Mouse (Mus musculus): ENCODE data around the gene Stn1. TPM values are rescaled to one million over a fixed set of nuclear protein-coding genes. Genes with fewer than 3 reads are reported as not detected.

The Stn1 gene
- polyA plus RNA-seq, 1 experiment from 2014 or later, result 34.2 TPM

GRCm38 (mm10) chr19:47519163-47519893 is 18.0 kb downstream of the Stn1 start:
- Histone ChIP-seq H3K4me2 (no peak overlapping the region), H3K9me3 (replicated peaks) (no peaks in the 10 kb centered on the region), H3K36me3 (peaks cover 53% of the 10 kb centered on the region), H3K27me3 (replicated peaks) (no peaks in the 10 kb centered on the region), H3K4me1 (replicated peaks) (peaks cover 25% of the 10 kb centered on the region), H3K9ac (no peak overlapping the region), H3K4me3 (no peak overlapping the region), H3K27ac (ENCODE audit: poor library complexity, severe bottlenecking) (no peak overlapping the region)
- 77% methylated on average over 8 of the region's 8 CpGs for WGBS
- no peak for ATAC-seq (ENCODE audit: insufficient number of reproducible peaks, low FRiP score)

GRCm38 (mm10) chr19:47518475-47519162 is 18.7 kb downstream of the Stn1 start:
- Histone ChIP-seq H3K36me3 (peaks cover 49% of the 10 kb centered on the region), H3K9ac (no peak overlapping the region), H3K4me1 (replicated peaks) (peaks cover 32% of the 10 kb centered on the region), H3K4me3 (no peak overlapping the region), H3K27ac (ENCODE audit: poor library complexity, severe bottlenecking) (no peak overlapping the region), H3K9me3 (replicated peaks) (no peaks in the 10 kb centered on the region), H3K27me3 (replicated peaks) (no peaks in the 10 kb centered on the region), H3K4me2 (no peak overlapping the region)
- ATAC-seq (ENCODE audit: insufficient number of reproducible peaks, low FRiP score), result no peak
- 62% methylated on average over 24 of the region's 24 CpGs for WGBS

- no peak overlapping the region for H3K4me3 ChIP-seq
- 85% methylated on average over 8 of the region's 8 CpGs for WGBS
- no peak for ATAC-seq (ENCODE audit: insufficient number of reproducible peaks, low FRiP score)
- H3K4me1 ChIP-seq (replicated peaks), result peaks cover 42% of the 10 kb centered on the region
- H3K36me3 ChIP-seq, result peaks cover 42% of the 10 kb centered on the region
- no peak overlapping the region for H3K9ac ChIP-seq
- no peaks in the 10 kb centered on the region for H3K9me3 ChIP-seq (replicated peaks)
- no peak overlapping the region for H3K27ac ChIP-seq (ENCODE audit: poor library complexity, severe bottlenecking)
- H3K27me3 ChIP-seq (replicated peaks), result no peaks in the 10 kb centered on the region
- no peak overlapping the region for H3K4me2 ChIP-seq
Observed at GRCm38 (mm10) chr19:47517570-47517969, 19.7 kb downstream of the Stn1 start.

DNA sequence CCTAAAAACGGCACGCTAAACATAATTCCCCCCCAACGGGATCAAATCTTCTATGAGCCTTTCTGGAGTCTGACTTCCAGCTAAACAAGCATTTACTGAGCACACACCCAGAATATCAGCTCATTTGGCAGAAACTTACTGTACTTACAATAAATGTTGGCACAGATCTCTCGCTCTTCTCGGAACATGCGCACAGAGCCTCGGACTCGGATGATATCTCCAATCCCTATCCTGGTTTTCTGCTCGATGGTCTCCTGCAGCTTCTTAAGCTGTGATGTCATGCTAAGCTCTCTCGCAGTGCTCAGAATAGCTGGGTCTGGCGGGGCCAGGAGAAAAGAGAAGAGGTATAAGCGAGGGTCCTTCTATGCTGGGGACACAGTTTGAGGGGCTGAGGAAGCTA is 20.4 kb downstream of the Stn1 start:
- Histone ChIP-seq H3K27ac (ENCODE audit: poor library complexity, severe bottlenecking) (peak overlapping the region; percentile 32; the same call in 1 of the 2 replicates), H3K4me2 (no peak overlapping the region), H3K27me3 (replicated peaks) (no peaks in the 10 kb centered on the region), H3K4me3 (no peak overlapping the region), H3K9ac (no peak overlapping the region), H3K4me1 (replicated peaks) (peaks cover 48% of the 10 kb centered on the region), H3K9me3 (replicated peaks) (no peaks in the 10 kb centered on the region), H3K36me3 (peaks cover 35% of the 10 kb centered on the region)
- no peak for ATAC-seq (ENCODE audit: insufficient number of reproducible peaks, low FRiP score)
- 68% methylated on average over 12 of the region's 12 CpGs for WGBS

DNA sequence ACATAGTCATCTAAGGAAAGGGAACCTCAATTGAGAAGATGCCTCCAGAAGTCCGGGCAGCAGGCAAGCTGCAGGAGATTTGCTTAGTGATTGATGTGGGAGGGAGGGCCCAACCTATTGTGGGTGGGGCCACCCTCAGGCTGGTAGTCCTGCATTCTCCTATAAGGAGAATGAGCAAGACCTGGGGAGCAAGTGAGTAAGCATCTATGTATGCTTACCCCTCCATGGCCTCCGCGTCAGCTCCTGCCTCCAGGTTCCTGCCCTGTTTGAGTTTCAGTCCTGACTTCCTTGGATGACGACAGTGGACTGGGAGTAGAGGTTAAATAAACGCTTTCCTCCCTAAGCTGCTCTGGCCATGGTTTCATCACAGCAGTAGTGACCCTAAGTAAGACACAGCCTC is 22.2 kb downstream of the Stn1 start:
- Histone ChIP-seq H3K4me2 (no peak overlapping the region), H3K9ac (no peak overlapping the region), H3K27me3 (replicated peaks) (no peaks in the 10 kb centered on the region), H3K27ac (ENCODE audit: poor library complexity, severe bottlenecking) (no peak overlapping the region), H3K36me3 (peaks cover 27% of the 10 kb centered on the region), H3K4me3 (no peak overlapping the region), H3K4me1 (replicated peaks) (peaks cover 56% of the 10 kb centered on the region), H3K9me3 (replicated peaks) (no peaks in the 10 kb centered on the region)
- 54% methylated on average over 5 of the region's 5 CpGs for WGBS
- no peak for ATAC-seq (ENCODE audit: insufficient number of reproducible peaks, low FRiP score)

DNA sequence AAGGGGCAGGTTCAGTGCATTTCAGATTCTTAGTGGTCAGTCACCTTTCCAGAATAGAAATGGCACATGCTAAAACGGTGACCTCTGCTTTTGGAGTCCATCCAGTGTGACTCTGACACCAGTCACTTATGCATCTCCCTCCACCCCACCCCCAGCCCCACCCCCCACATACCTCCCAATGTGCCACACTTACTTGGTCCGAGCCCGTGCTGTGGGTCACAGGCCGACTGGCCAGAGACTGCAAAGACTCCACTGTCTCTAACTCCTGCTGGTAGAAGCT is 23.7 kb downstream of the Stn1 start:
- no peak for ATAC-seq (ENCODE audit: insufficient number of reproducible peaks, low FRiP score)

DNA sequence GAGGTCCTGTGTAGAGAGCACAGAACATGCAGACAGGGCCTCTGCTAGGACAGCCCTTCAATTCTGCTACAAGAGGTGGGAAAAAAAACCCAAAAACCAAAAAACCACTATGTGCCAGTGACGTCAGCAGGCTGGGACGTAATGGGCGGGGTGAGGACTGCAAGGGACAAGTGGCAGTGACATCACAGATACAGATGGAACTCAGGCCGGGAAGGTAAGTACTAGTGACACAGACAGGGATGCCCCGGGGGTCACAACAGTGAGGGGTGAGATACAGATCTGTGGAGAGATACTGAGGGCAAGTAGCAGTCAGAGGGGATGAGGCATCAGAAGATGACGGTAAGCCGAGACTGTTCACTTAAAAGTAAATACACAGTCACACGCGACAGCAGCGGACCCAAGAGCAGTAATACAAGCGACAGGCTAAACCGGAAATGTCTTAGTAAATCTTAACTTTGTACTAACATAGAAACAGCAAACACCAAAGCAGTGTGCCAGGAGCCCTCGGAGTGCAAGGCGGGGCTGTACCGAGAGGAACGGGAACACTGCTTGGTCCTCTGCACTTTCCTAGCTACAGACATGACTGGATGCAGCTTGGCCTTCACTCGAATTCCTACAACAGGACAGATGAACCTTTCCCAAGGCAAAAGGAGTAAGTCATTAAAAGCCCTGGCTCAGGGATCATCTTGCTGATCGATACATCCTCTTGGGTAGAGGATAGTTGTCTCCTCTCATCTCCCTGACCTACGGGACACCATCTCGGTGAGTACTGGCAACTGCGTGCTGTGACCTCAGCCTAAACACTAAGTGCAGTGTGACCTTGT is 24.3 kb downstream of the Stn1 start:
- Histone ChIP-seq H3K4me1 (replicated peaks) (peaks cover 66% of the 10 kb centered on the region), H3K27me3 (replicated peaks) (no peaks in the 10 kb centered on the region), H3K36me3 (peaks cover 33% of the 10 kb centered on the region), H3K9ac (no peak overlapping the region), H3K27ac (ENCODE audit: poor library complexity, severe bottlenecking) (peak overlapping the region; percentile 71), H3K4me2 (no peak overlapping the region), H3K4me3 (no peak overlapping the region), H3K9me3 (replicated peaks) (no peaks in the 10 kb centered on the region)
- WGBS, result 77% methylated on average over 21 of the region's 21 CpGs
- no peak for ATAC-seq (ENCODE audit: insufficient number of reproducible peaks, low FRiP score)

More for the DNA sequence above, 23.7 kb downstream of the Stn1 start:
- no peak overlapping the region for H3K9ac ChIP-seq
- H3K36me3 ChIP-seq, result peaks cover 33% of the 10 kb centered on the region
- no peaks in the 10 kb centered on the region for H3K9me3 ChIP-seq (replicated peaks)
- no peak overlapping the region for H3K4me2 ChIP-seq
- WGBS, result 52% methylated on average over 4 of the region's 4 CpGs
- no peak overlapping the region for H3K4me3 ChIP-seq
- H3K4me1 ChIP-seq (replicated peaks), result peaks cover 61% of the 10 kb centered on the region
- no peaks in the 10 kb centered on the region for H3K27me3 ChIP-seq (replicated peaks)
- peak overlapping the region; percentile 71 for H3K27ac ChIP-seq (ENCODE audit: poor library complexity, severe bottlenecking)

DNA sequence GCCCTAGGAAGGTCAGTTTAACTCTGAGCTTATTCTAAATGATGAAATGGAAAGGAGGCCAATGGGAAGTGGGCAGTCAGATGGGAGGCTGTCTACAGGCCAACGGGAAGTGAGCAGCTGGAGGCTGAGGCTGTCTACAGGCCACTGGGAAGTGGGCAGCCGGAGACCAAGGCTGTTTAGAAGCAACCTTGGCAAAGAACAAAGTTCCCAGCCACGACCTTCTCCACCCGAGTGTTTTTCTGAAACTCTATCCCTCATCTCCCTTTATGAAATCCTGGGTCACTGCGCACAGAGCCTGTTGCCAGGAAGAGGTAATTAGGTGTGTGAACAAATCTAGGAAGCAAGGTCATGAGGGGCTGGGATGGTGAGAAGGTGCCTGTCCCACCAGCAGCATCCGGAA is 25.3 kb downstream of the Stn1 start:
- Histone ChIP-seq H3K4me3 (no peak overlapping the region), H3K4me2 (no peak overlapping the region), H3K9ac (no peak overlapping the region), H3K9me3 (replicated peaks) (no peaks in the 10 kb centered on the region), H3K27ac (ENCODE audit: poor library complexity, severe bottlenecking) (no peak overlapping the region), H3K27me3 (replicated peaks) (no peaks in the 10 kb centered on the region), H3K4me1 (replicated peaks) (peaks cover 70% of the 10 kb centered on the region), H3K36me3 (peaks cover 35% of the 10 kb centered on the region)
- 74% methylated on average over 6 of the region's 6 CpGs for WGBS
- no peak for ATAC-seq (ENCODE audit: insufficient number of reproducible peaks, low FRiP score)

DNA sequence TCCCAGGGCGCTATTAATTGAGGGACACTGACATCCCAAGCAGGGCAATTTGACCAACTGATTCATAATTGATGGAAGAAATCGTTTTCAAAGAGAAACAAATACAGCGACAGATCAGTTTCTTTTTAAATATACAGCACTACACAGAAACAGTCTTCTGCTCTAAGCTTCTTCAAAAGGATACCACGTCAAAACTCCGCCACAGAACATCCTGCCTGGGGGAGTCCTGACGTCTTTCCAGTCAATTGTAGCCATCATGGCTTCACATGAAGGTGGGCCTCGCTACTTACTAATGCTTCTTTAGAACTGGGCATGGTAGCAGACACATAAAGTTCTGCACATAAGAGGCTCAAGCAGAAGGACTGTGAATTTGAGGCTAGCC is 26.0 kb downstream of the Stn1 start:
- no peaks in the 10 kb centered on the region for H3K27me3 ChIP-seq (replicated peaks)
- H3K9me3 ChIP-seq (replicated peaks), result no peaks in the 10 kb centered on the region
- no peak overlapping the region for H3K4me3 ChIP-seq
- H3K27ac ChIP-seq (ENCODE audit: poor library complexity, severe bottlenecking), result peak overlapping the region; percentile 79; the same call in 1 of the 2 replicates
- 76% methylated on average over 7 of the region's 7 CpGs for WGBS
- no peak overlapping the region for H3K9ac ChIP-seq
- peaks cover 68% of the 10 kb centered on the region for H3K4me1 ChIP-seq (replicated peaks)
- peaks cover 34% of the 10 kb centered on the region for H3K36me3 ChIP-seq
- ATAC-seq (ENCODE audit: insufficient number of reproducible peaks, low FRiP score), result no peak
- no peak overlapping the region for H3K4me2 ChIP-seq

DNA sequence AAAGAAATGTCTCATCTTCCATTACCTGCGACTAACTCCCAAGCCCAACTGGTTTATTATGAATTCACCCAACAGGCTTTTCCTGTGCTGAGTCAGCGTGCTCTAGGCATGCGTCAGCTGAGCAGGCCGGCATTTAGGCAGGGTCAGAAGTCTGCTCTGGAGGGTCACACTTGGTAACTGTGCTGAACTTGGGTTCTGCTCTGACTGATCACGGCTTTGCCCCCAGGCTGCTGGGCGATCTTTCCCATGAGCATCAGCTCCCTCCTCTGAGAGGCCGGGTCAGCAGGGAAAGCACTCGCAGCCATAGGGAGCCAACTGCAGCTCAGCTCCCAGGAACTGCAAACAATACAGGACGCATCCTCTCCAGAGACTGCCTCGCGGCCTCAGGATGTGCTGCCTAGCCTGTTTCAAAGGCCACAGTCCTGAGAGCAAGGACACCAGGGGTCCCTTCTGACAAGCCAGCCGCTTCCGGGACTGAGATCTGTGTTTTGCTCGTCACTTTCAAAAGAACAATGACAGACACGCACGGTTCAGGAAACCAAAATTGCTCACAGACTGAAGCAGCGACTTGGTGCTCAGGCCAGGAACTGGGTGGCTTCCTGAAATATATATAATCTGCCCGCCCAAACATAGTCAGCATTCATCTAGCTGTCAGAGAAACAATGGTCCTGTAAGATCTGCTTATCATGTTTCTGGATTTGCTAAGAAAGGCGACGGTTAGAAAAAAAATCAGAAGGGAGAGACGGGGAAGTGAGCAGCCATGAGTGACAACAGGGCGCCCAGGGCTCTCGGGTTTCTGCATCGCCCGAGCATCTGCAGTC is 26.6 kb downstream of the Stn1 start:
- Histone ChIP-seq H3K4me3 (no peak overlapping the region), H3K27me3 (replicated peaks) (no peaks in the 10 kb centered on the region), H3K4me1 (replicated peaks) (peaks cover 68% of the 10 kb centered on the region), H3K9me3 (replicated peaks) (no peaks in the 10 kb centered on the region), H3K27ac (ENCODE audit: poor library complexity, severe bottlenecking) (peak overlapping the region; percentile 79), H3K36me3 (peaks cover 32% of the 10 kb centered on the region), H3K9ac (peak overlapping the region; percentile 49; the same call in 1 of the 2 replicates), H3K4me2 (peak overlapping the region; percentile 35)
- 41% methylated on average over 25 of the region's 25 CpGs for WGBS
- no peak; the same call in 1 of the 2 replicates for ATAC-seq (ENCODE audit: insufficient number of reproducible peaks, low FRiP score)
